Mouse (Mus musculus): ENCODE measurements at regions not wholly inside any gene's neighbourhood (a gene's known extent, or its start where the extent isn't known, plus 50 kb on each side); places are given as distances from the start of the nearest gene placed in this dataset.

- no peak for TF ChIP-seq MAX (IDR thresholded peaks at IDR 0.05; ENCODE audit: low read depth)
- TF ChIP-seq MYOD1 (IDR thresholded peaks at IDR 0.05; ENCODE audit: control insufficient read depth in 1 of 3, insufficient read length in 2 of 3, low read depth in 2 of 3): no peak
- TF ChIP-seq E2F4 (IDR thresholded peaks at IDR 0.05; ENCODE audit: insufficient read depth): no peak
- no peak for TF ChIP-seq POLR2A (IDR thresholded peaks at IDR 0.05; ENCODE audit: insufficient read length, low read depth)
- TF ChIP-seq USF1 (IDR thresholded peaks at IDR 0.05; ENCODE audit: low read depth): no peak
- no peak for TF ChIP-seq POLR2AphosphoS2 (IDR thresholded peaks at IDR 0.05; ENCODE audit: insufficient read length, low read depth)
- TF ChIP-seq MYOG (IDR thresholded peaks at IDR 0.05; ENCODE audit: control insufficient read depth in 1 of 3, insufficient read depth in 1 of 3, insufficient read length in 2 of 3, low read depth in 2 of 3): no peak
- TF ChIP-seq SRF (IDR thresholded peaks at IDR 0.05; ENCODE audit: control insufficient read depth, insufficient read length, low read depth): no peak
- TF ChIP-seq TCF12 (IDR thresholded peaks at IDR 0.05; ENCODE audit: insufficient read depth, poor library complexity, severe bottlenecking): no peak
These were observed 139.8 kb downstream of the Gm9817 start for GRCm38 (mm10) chr13:45218251-45218650.

Measured in myocyte (in vitro differentiated cells).